Mouse (Mus musculus): Measurements from ENCODE around the gene Tmem218. TPM values are rescaled to one million over a fixed set of nuclear protein-coding genes. Genes with fewer than 3 reads are reported as not detected.
A peak's percentile ranks its signal among the peaks of the same experiment; 100 is the strongest.

Tmem218 gene
- polyA plus RNA-seq, 1 experiment from 2014 or later: 6.7 TPM

DNA sequence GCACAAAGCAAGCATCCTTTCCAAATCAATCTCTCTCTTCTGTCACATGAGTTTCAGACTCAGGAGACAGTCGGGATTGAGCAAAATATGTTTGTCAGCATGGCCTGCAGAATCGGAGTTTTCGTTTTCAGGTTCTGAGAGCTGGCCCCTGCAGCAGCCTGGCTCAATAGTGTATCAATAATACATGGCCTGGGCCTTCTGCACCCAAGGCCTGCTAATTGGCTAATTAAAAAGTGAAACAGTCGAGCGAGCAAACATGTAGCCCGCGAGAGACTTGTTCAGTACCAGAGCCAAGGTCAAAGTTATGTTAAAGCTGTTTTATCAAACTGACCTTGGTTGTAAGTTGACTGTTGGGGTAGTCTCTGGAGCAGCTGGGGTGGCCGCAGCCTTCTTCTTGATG, 12.7 kb downstream of the Tmem218 start:
- Histone ChIP-seq H3K9ac (ENCODE audit: low read depth, low read length) (no peak overlapping the region), H3K4me3 (ENCODE audit: low read depth, low read length) (no peak overlapping the region), H3K27ac (ENCODE audit: low read depth, low read length) (no peak overlapping the region), H3K9me3 (ENCODE audit: control insufficient read depth, low read length) (no peaks in the 10 kb centered on the region), H3K4me1 (replicated peaks; ENCODE audit: control insufficient read depth, insufficient read depth, low read length) (no peaks in the 10 kb centered on the region), H3K4me2 (no peak overlapping the region), H3K27me3 (replicated peaks; ENCODE audit: control insufficient read depth, insufficient read depth, low read length) (no peaks in the 10 kb centered on the region), H3K36me3 (ENCODE audit: control insufficient read depth, insufficient read depth, low read length) (no peaks in the 10 kb centered on the region)
- DNase-seq (ENCODE audit: low spot score) (no peak), ATAC-seq (replicated peaks; ENCODE audit: low FRiP score) (no peak)
- WGBS: 85% methylated on average over 8 of the region's 8 CpGs

DNA sequence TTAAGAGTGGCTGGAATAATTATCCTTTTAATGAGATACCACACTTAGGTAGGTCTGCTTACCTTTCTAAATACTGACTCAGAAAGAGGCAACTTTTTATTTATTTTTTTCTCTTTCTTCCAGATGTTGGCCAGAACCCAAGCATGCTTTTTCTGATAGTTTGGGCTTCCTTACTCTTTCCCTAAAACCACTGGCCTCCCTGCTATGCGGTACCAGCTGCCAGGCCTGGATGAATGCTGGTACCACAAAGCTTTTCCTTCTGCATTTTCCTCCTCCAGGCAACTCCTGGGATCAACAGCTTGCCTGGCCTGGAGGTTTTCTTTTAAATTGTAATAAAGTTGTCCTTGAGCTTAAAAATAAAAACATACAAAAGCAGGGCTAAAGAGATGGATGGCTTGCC, 17.6 kb downstream of the Tmem218 start:
- H3K4me2 ChIP-seq: no peak overlapping the region
- DNase-seq (ENCODE audit: low spot score): no peak
- H3K9me3 ChIP-seq (ENCODE audit: control insufficient read depth, low read length): no peaks in the 10 kb centered on the region
- H3K9ac ChIP-seq (ENCODE audit: low read depth, low read length): no peak overlapping the region
- H3K27me3 ChIP-seq (replicated peaks; ENCODE audit: control insufficient read depth, insufficient read depth, low read length): no peaks in the 10 kb centered on the region
- H3K4me1 ChIP-seq (replicated peaks; ENCODE audit: control insufficient read depth, insufficient read depth, low read length): no peaks in the 10 kb centered on the region
- no peaks in the 10 kb centered on the region for H3K36me3 ChIP-seq (ENCODE audit: control insufficient read depth, insufficient read depth, low read length)
- no peak overlapping the region for H3K27ac ChIP-seq (ENCODE audit: low read depth, low read length)
- 88% methylated on average over 1 of the region's 1 CpGs for WGBS
- H3K4me3 ChIP-seq (ENCODE audit: low read depth, low read length): no peak overlapping the region
- no peak for ATAC-seq (replicated peaks; ENCODE audit: low FRiP score)

DNA sequence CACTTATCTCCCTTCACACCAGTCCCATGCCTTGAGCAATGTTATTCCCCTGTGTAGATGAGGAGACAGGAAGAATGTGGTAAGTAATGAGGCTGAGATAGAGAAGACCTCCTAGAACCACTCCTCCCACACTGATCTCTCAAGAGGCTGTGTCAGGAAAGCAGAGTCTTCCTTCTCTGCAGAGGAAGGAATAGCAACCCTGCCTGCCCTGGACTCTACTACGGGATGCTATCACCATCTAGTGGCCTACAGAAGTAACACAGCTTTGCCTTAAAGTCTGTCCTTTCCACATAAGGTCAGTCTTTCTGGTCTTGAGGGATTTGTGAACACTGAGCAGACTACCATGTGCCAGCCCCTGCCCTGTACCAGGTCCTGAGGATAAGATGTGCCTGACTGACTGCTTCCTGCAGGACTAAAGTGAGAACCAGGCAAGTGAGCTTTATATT, 21.9 kb downstream of the Tmem218 start:
- DNase-seq (ENCODE audit: low spot score): no peak
- peak; percentile 64 for ATAC-seq (replicated peaks; ENCODE audit: low FRiP score)
- Histone ChIP-seq H3K9me3 (ENCODE audit: control insufficient read depth, low read length) (no peaks in the 10 kb centered on the region), H3K27me3 (replicated peaks; ENCODE audit: control insufficient read depth, insufficient read depth, low read length) (no peaks in the 10 kb centered on the region), H3K4me2 (no peak overlapping the region), H3K36me3 (ENCODE audit: control insufficient read depth, insufficient read depth, low read length) (no peaks in the 10 kb centered on the region), H3K9ac (ENCODE audit: low read depth, low read length) (no peak overlapping the region), H3K4me1 (replicated peaks; ENCODE audit: control insufficient read depth, insufficient read depth, low read length) (no peaks in the 10 kb centered on the region), H3K4me3 (ENCODE audit: low read depth, low read length) (no peak overlapping the region), H3K27ac (ENCODE audit: low read depth, low read length) (no peak overlapping the region)
- WGBS: 6% methylated on average over 1 of the region's 1 CpGs

GRCm38 (mm10) chr9:37230486-37231195, 22.6 kb downstream of the Tmem218 start:
- Histone ChIP-seq H3K4me3 (ENCODE audit: low read depth, low read length) (no peak overlapping the region), H3K36me3 (ENCODE audit: control insufficient read depth, insufficient read depth, low read length) (no peaks in the 10 kb centered on the region), H3K9me3 (ENCODE audit: control insufficient read depth, low read length) (no peaks in the 10 kb centered on the region), H3K9ac (ENCODE audit: low read depth, low read length) (no peak overlapping the region), H3K27ac (ENCODE audit: low read depth, low read length) (no peak overlapping the region), H3K27me3 (replicated peaks; ENCODE audit: control insufficient read depth, insufficient read depth, low read length) (no peaks in the 10 kb centered on the region), H3K4me2 (no peak overlapping the region), H3K4me1 (replicated peaks; ENCODE audit: control insufficient read depth, insufficient read depth, low read length) (no peaks in the 10 kb centered on the region)
- WGBS: 86% methylated on average over 9 of the region's 9 CpGs
- DNase-seq (ENCODE audit: low spot score) (no peak), ATAC-seq (replicated peaks; ENCODE audit: low FRiP score) (no peak)

GRCm38 (mm10) chr9:37232201-37233195, 24.5 kb downstream of the Tmem218 start:
- H3K4me2 ChIP-seq: no peak overlapping the region
- DNase-seq (ENCODE audit: low spot score) (no peak), ATAC-seq (replicated peaks; ENCODE audit: low FRiP score) (no peak)
- H3K4me1 ChIP-seq (replicated peaks; ENCODE audit: control insufficient read depth, insufficient read depth, low read length): no peaks in the 10 kb centered on the region
- H3K9me3 ChIP-seq (ENCODE audit: control insufficient read depth, low read length): no peaks in the 10 kb centered on the region
- H3K9ac ChIP-seq (ENCODE audit: low read depth, low read length): no peak overlapping the region
- no peak overlapping the region for H3K4me3 ChIP-seq (ENCODE audit: low read depth, low read length)
- H3K27ac ChIP-seq (ENCODE audit: low read depth, low read length): no peak overlapping the region
- H3K36me3 ChIP-seq (ENCODE audit: control insufficient read depth, insufficient read depth, low read length): no peaks in the 10 kb centered on the region
- WGBS: 65% methylated on average over 22 of the region's 22 CpGs
- no peaks in the 10 kb centered on the region for H3K27me3 ChIP-seq (replicated peaks; ENCODE audit: control insufficient read depth, insufficient read depth, low read length)

DNA sequence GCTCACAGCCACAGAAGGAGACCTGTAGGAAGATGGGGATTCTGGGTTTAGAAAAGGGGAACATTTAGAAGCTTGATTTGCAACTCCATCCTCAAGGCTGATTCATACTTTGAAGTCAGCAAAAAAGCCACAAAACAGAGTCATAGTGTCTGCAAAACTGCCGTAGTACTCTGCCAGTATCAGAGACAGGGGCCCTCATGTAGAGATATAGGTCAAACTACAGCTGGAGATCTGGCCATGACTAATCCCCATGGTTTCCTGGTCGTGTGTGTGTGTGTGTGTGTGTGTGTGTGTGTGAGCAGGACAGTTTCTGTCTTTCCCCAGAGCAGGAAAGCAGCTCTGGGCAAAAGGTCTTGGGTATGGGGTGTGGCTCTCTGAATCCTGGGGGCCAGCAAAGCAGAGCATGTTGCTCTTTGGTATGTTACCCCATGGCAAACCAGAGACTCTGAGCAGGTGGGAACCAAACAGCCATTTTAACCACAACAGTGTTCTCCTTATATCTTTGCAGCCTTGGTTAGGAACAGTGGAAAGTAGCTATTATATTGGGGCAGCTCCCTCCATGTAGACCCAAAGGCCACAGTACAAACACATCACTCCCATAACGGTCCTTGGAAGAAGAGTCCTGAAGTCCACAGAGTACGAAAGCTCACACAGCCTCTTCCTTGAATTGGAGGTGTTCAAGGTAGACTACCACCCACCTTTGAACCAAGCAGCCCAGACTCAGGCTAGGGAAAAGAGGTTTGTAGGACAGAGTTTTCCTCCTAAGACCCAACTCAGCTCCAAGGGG, 28.1 kb downstream of the Tmem218 start:
- Histone ChIP-seq H3K27me3 (replicated peaks; ENCODE audit: control insufficient read depth, insufficient read depth, low read length) (no peaks in the 10 kb centered on the region), H3K36me3 (ENCODE audit: control insufficient read depth, insufficient read depth, low read length) (no peaks in the 10 kb centered on the region), H3K4me1 (replicated peaks; ENCODE audit: control insufficient read depth, insufficient read depth, low read length) (no peaks in the 10 kb centered on the region), H3K27ac (ENCODE audit: low read depth, low read length) (no peak overlapping the region), H3K4me3 (ENCODE audit: low read depth, low read length) (no peak overlapping the region), H3K9me3 (ENCODE audit: control insufficient read depth, low read length) (no peaks in the 10 kb centered on the region), H3K9ac (ENCODE audit: low read depth, low read length) (no peak overlapping the region), H3K4me2 (no peak overlapping the region)
- no peak for ATAC-seq (replicated peaks; ENCODE audit: low FRiP score)
- no peak for DNase-seq (ENCODE audit: low spot score)
- 60% methylated on average over 4 of the region's 4 CpGs for WGBS

GRCm38 (mm10) chr9:37242764-37243163, 34.7 kb downstream of the Tmem218 start:
- Histone ChIP-seq H3K4me2 (no peak overlapping the region), H3K4me3 (ENCODE audit: low read depth, low read length) (no peak overlapping the region), H3K9ac (ENCODE audit: low read depth, low read length) (no peak overlapping the region), H3K9me3 (ENCODE audit: control insufficient read depth, low read length) (no peaks in the 10 kb centered on the region), H3K4me1 (replicated peaks; ENCODE audit: control insufficient read depth, insufficient read depth, low read length) (no peaks in the 10 kb centered on the region), H3K36me3 (ENCODE audit: control insufficient read depth, insufficient read depth, low read length) (no peaks in the 10 kb centered on the region), H3K27me3 (replicated peaks; ENCODE audit: control insufficient read depth, insufficient read depth, low read length) (no peaks in the 10 kb centered on the region), H3K27ac (ENCODE audit: low read depth, low read length) (no peak overlapping the region)
- DNase-seq (ENCODE audit: low spot score) (no peak), ATAC-seq (replicated peaks; ENCODE audit: low FRiP score) (no peak)
- WGBS: 73% methylated on average over 3 of the region's 3 CpGs

GRCm38 (mm10) chr9:37244600-37244999, 36.6 kb downstream of the Tmem218 start:
- Histone ChIP-seq H3K9me3 (ENCODE audit: control insufficient read depth, low read length) (no peaks in the 10 kb centered on the region), H3K27me3 (replicated peaks; ENCODE audit: control insufficient read depth, insufficient read depth, low read length) (no peaks in the 10 kb centered on the region), H3K9ac (ENCODE audit: low read depth, low read length) (no peak overlapping the region), H3K27ac (ENCODE audit: low read depth, low read length) (no peak overlapping the region), H3K4me3 (ENCODE audit: low read depth, low read length) (no peak overlapping the region), H3K36me3 (ENCODE audit: control insufficient read depth, insufficient read depth, low read length) (no peaks in the 10 kb centered on the region), H3K4me2 (no peak overlapping the region), H3K4me1 (replicated peaks; ENCODE audit: control insufficient read depth, insufficient read depth, low read length) (no peaks in the 10 kb centered on the region)
- WGBS: 65% methylated on average over 1 of the region's 1 CpGs
- DNase-seq (ENCODE audit: low spot score) (no peak), ATAC-seq (replicated peaks; ENCODE audit: low FRiP score) (no peak)

All from liver, embryonic 11.5 days (tissue).